Mouse (Mus musculus) cerebellum, adult 2 months (tissue): ENCODE measurements around the gene Klc1. TPM values are rescaled to one million over a fixed set of nuclear protein-coding genes. Genes with fewer than 3 reads are reported as not detected.

ENCODE experiments used
- DNase-seq, 2 experiments: peaks; one replicate each; pipeline ENCODE4 v3.0.0; 2021
- H3K27ac ChIP-seq: fragments of 200-500 bp; 2 replicates; pipeline ENCODE4 v1.5.1; 2012; ENCODE audit warnings: low read length, control low read depth, inconsistent platforms; ENCODE audit not compliant: insufficient read depth
- H3K27me3 ChIP-seq: fragments of 200-500 bp; 2 replicates; pipeline ENCODE4 v1.6.1; 2012; ENCODE audit warnings: inconsistent platforms, mild to moderate bottlenecking, low read length, moderate library complexity; ENCODE audit not compliant: control insufficient read depth, insufficient read depth
- H3K4me1 ChIP-seq: fragments of 200-500 bp; 2 replicates; pipeline ENCODE4 v1.6.1; 2011; ENCODE audit warnings: low read length; ENCODE audit not compliant: control insufficient read depth, insufficient read depth
- H3K4me3 ChIP-seq: fragments of 200-500 bp; replicated peaks from 2 replicates; pipeline ENCODE3; 2011; ENCODE audit warnings: mild to moderate bottlenecking, low read depth, low read length, control low read depth; ENCODE audit not compliant: insufficient read depth
- CTCF ChIP-seq: fragments of 200-500 bp; IDR thresholded peaks from 2 replicates; pipeline ENCODE4 v1.5.1; 2011; ENCODE audit warnings: low read depth, mild to moderate bottlenecking, control low read depth, low read length, moderate library complexity, borderline replicate concordance; ENCODE audit not compliant: insufficient read depth
- POLR2A ChIP-seq: fragments of 200-500 bp; IDR thresholded peaks from 2 replicates; pipeline ENCODE4 v1.6.1; 2011; ENCODE audit warnings: low read length, control low read depth, borderline replicate concordance; ENCODE audit not compliant: insufficient read depth
- WGBS: fragments of 180-500 bp; shearing (Covaris S2); methylation state at CpG from one replicate; pipeline ENCODE4 v1.1.7; 2018; 5-methylcytosine and 5-hydroxymethylcytosine counted together
- polyA plus RNA-seq: library from polyadenylated mRNA; depleted of rRNA; stranded (reverse); fragments of >200 nt; gene quantifications from 2 replicates; pipeline ENCODE4 v1.2.3, GENCODE M21; 2012; rRNA removed

The Klc1 gene
- polyA plus RNA-seq, 1 experiment = 874 TPM

GRCm38 (mm10) chr12:111853546-111853945 is 94.9 kb downstream of the Klc1 start:
- H3K27me3 ChIP-seq = no peaks in the 10 kb centered on the region
- peaks cover 9% of the 10 kb centered on the region for H3K4me1 ChIP-seq
- TF ChIP-seq POLR2A (no peak), CTCF (no peak)
- 64% methylated on average over 4 of the region's 4 CpGs for WGBS
- no peak for DNase-seq
- H3K27ac ChIP-seq = no peak overlapping the region
- H3K4me3 ChIP-seq = no peak overlapping the region

- H3K27ac ChIP-seq = no peak overlapping the region
- 94% methylated on average over 2 of the region's 2 CpGs for WGBS
- no peaks in the 10 kb centered on the region for H3K27me3 ChIP-seq
- H3K4me3 ChIP-seq = no peak overlapping the region
- TF ChIP-seq CTCF (no peak), POLR2A (no peak)
- H3K4me1 ChIP-seq = peaks cover 7% of the 10 kb centered on the region; the same call in 1 of the 2 replicates
- no peak for DNase-seq
These were observed 96.8 kb downstream of the Klc1 start for GRCm38 (mm10) chr12:111855448-111855847.

Other genes with a start within 250 kb of the Klc1 start
- 176 and 183 TPM in 2 replicates for gene Eif5, start 220.8 kb upstream of the Klc1 start, polyA plus RNA-seq
- 80.0 and 81.4 TPM in 2 replicates for gene Mark3, start 184.3 kb upstream of the Klc1 start, polyA plus RNA-seq
- gene Ckb, start 86.5 kb upstream of the Klc1 start, polyA plus RNA-seq = 5,042 and 5,433 TPM in 2 replicates
- gene Trmt61a, start 80.7 kb upstream of the Klc1 start, polyA plus RNA-seq = 14.2 and 14.4 TPM in 2 replicates
- gene Bag5, start 45.6 kb upstream of the Klc1 start, polyA plus RNA-seq = 52.7 and 54.4 TPM in 2 replicates
- gene Apopt1, start 45.6 kb upstream of the Klc1 start, polyA plus RNA-seq = 46.8 and 49.8 TPM in 2 replicates
- gene Xrcc3, start 55.0 kb downstream of the Klc1 start, polyA plus RNA-seq = 16.7 and 19.2 TPM in 2 replicates
- gene Zfyve21, start 55.3 kb downstream of the Klc1 start, polyA plus RNA-seq = 31.6 and 33.4 TPM in 2 replicates
- gene Ppp1r13b, start 149.3 kb downstream of the Klc1 start, polyA plus RNA-seq = 37.8 and 38.4 TPM in 2 replicates
- gene Atp5mpl, start 208.1 kb downstream of the Klc1 start, polyA plus RNA-seq = 359 and 364 TPM in 2 replicates
- gene Tdrd9, start 212.7 kb downstream of the Klc1 start, polyA plus RNA-seq = 0.17 and 0.21 TPM in 2 replicates
- 1.3 and 1.7 TPM in 2 replicates for gene Rd3l, start 222.5 kb downstream of the Klc1 start, polyA plus RNA-seq